Mouse (Mus musculus) kidney, embryonic 14.5 days (tissue): ENCODE results near the gene Vps54. TPM values are rescaled to one million over a fixed set of nuclear protein-coding genes. Genes with fewer than 3 reads are reported as not detected.
"Not testable (repeated sequence)": the region's sequence is repeated elsewhere in the genome, so short reads cannot be mapped to it uniquely, and the experiment has no call there.

Experiments
- ATAC-seq: fragments of 200-750 bp; cut with Nextera tagmentation; 2 replicates; pipeline ENCODE4 v1.8.0; 2017; ENCODE audit warnings: moderate number of reproducible peaks, mild to moderate bottlenecking, moderate TSS enrichment, moderate library complexity; ENCODE audit not compliant: low FRiP score, low TSS enrichment
- H3K27ac ChIP-seq: fragments of 300-500 bp; sonication (generic); 2 replicates; pipeline ENCODE4 v1.5.1; 2014; ENCODE audit warnings: low read depth, mild to moderate bottlenecking, low read length, moderate library complexity, mixed read lengths
- H3K27me3 ChIP-seq: fragments of 300-500 bp; sonication (generic); 2 replicates; pipeline ENCODE4 v1.6.1; 2014; ENCODE audit warnings: mild to moderate bottlenecking, low read length; ENCODE audit not compliant: control insufficient read depth, insufficient read depth
- H3K36me3 ChIP-seq: fragments of 300-500 bp; sonication (generic); 2 replicates; pipeline ENCODE4 v1.6.1; 2014; ENCODE audit warnings: low read length, mixed read lengths; ENCODE audit not compliant: control insufficient read depth, insufficient read depth
- H3K4me1 ChIP-seq: fragments of 300-500 bp; sonication (generic); 2 replicates; pipeline ENCODE4 v1.6.1; 2014; ENCODE audit warnings: low read length, mixed read lengths; ENCODE audit not compliant: control insufficient read depth, insufficient read depth
- H3K4me2 ChIP-seq: fragments of 300-500 bp; sonication (generic); replicated peaks from 2 replicates; pipeline ENCODE4 v1.6.1; 2014; ENCODE audit warnings: low read depth, mild to moderate bottlenecking, low read length
- H3K4me3 ChIP-seq: fragments of 300-500 bp; sonication (generic); 2 replicates; pipeline ENCODE4 v1.5.1; 2014; ENCODE audit warnings: mild to moderate bottlenecking, low read length
- H3K9ac ChIP-seq: fragments of 300-500 bp; sonication (generic); 2 replicates; pipeline ENCODE4 v1.6.1; 2014; ENCODE audit warnings: low read depth, mild to moderate bottlenecking, low read length, moderate library complexity
- H3K9me3 ChIP-seq: fragments of 300-500 bp; sonication (generic); 2 replicates; pipeline ENCODE4 v1.6.1; 2016; ENCODE audit warnings: low read length; ENCODE audit not compliant: control insufficient read depth
- WGBS: fragments of 180-500 bp; shearing (Covaris S2); extraction: QIAGEN DNeasy Blood & Tissue Kit; methylation state at CpG from one replicate; pipeline ENCODE4 v1.1.7; 2014; 5-methylcytosine and 5-hydroxymethylcytosine counted together
- polyA plus RNA-seq: library from polyadenylated mRNA; unstranded; fragments of >200 nt; fragmentation: Nextera tagmentation; extraction: Ambion mirVana; gene quantifications from 2 replicates; pipeline ENCODE4 v1.2.1, GENCODE M21; 2014

Vps54 gene
- polyA plus RNA-seq, 1 experiment from 2014 or later: 19.9 TPM

DNA sequence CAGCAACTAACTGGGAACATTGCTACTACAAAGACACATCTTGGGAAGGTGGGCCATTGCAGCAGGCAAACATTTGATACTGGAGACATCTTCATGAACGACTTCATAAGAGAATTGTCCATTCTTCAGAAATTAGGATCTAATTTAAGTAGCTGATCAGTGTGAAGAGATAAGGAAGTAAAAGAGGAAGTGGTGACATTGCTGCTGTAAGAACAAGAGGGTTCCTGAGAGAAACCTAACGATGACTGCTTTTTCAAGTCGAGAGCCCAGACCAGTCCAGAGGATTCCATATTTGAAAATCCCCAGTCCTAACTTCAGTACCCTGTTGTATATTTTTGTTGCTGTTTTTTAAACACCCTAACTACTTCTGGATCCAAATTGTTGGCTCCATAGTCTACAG is 26.3 kb downstream of the Vps54 start:
- H3K9ac ChIP-seq: no peak overlapping the region
- H3K36me3 ChIP-seq: peaks cover 22% of the 10 kb centered on the region
- ATAC-seq: no peak
- no peaks in the 10 kb centered on the region for H3K27me3 ChIP-seq
- no peak overlapping the region for H3K27ac ChIP-seq
- H3K4me3 ChIP-seq: no peak overlapping the region
- no peak overlapping the region for H3K4me2 ChIP-seq
- WGBS: 84% methylated on average over 3 of the region's 3 CpGs
- no peaks in the 10 kb centered on the region for H3K4me1 ChIP-seq
- no peaks in the 10 kb centered on the region for H3K9me3 ChIP-seq

DNA sequence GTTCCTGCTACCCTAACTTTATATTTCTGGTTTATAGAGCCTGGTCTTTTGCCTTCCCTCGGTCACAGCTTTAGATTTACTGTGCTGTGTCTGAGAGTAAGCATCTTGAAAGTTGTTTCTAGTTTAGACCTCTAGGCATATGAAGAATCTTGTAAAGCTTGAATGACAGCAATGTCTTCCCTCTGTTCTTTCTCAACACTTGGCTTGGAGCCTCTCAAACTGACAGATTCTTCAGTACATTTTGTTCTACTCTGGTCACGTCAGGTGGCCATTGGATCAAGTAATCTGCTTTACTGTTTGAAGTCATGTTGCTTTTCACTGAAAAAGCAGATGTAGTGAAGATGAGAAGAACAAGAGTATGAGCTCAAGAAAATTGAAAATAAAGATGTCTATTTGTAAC is 37.1 kb downstream of the Vps54 start:
- Histone ChIP-seq H3K36me3 (peaks cover 16% of the 10 kb centered on the region; the same call in 1 of the 2 replicates), H3K9me3 (no peaks in the 10 kb centered on the region), H3K4me2 (no peak overlapping the region), H3K9ac (no peak overlapping the region), H3K4me3 (no peak overlapping the region), H3K27me3 (no peaks in the 10 kb centered on the region), H3K4me1 (no peaks in the 10 kb centered on the region), H3K27ac (no peak overlapping the region)
- WGBS: 99% methylated on average over 2 of the region's 2 CpGs
- no peak for ATAC-seq

DNA sequence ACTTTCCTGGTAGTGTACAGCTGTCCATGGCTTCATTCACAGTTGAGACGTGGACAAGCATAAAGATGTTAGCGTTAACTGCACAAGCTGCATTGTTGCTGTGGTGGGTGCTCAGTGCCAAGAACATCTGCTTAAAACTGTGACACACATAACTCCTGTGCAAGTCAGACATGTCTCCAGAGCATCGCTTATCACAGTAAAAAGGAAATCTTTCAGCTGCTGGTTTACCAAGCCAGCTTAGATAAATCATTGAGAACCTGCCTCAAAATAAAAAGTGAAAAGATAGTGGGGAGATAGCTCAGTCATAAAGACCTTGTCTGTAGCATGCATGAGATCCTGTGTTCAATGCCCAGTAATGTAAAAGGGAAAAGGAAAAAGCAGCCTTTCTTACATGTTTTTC is 47.3 kb downstream of the Vps54 start:
- Histone ChIP-seq H3K27ac (no peak overlapping the region), H3K4me1 (no peaks in the 10 kb centered on the region), H3K4me3 (no peak overlapping the region), H3K27me3 (no peaks in the 10 kb centered on the region), H3K9me3 (no peaks in the 10 kb centered on the region), H3K36me3 (peaks cover 3% of the 10 kb centered on the region; the same call in 1 of the 2 replicates), H3K9ac (no peak overlapping the region), H3K4me2 (no peak overlapping the region)
- ATAC-seq: no peak
- WGBS: 63% methylated on average over 3 of the region's 3 CpGs

DNA sequence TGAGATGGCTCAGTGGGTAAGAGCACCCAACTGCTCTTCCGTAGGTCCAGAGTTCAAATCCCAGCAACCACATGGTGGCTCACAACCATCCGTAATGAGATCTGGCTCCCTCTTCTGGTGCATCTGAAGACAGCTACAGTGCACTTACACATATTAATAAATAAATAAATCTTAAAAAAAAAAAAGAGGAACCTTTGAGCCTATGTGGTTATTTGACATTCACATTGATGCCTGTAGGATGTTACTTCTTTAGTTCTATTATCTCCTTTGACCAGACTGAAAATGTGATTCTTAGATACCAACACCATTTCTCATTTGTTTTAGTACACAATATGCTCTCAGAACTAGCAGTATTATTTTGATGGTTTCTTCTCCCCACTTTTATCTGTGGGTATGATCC is 49.1 kb downstream of the Vps54 start:
- ATAC-seq, H3K4me1 ChIP-seq, H3K4me3 ChIP-seq, H3K9ac ChIP-seq, H3K27ac ChIP-seq, H3K4me2 ChIP-seq, H3K9me3 ChIP-seq, H3K36me3 ChIP-seq, H3K27me3 ChIP-seq: not testable (repeated sequence)
- WGBS: 97% methylated on average over 2 of the region's 2 CpGs

DNA sequence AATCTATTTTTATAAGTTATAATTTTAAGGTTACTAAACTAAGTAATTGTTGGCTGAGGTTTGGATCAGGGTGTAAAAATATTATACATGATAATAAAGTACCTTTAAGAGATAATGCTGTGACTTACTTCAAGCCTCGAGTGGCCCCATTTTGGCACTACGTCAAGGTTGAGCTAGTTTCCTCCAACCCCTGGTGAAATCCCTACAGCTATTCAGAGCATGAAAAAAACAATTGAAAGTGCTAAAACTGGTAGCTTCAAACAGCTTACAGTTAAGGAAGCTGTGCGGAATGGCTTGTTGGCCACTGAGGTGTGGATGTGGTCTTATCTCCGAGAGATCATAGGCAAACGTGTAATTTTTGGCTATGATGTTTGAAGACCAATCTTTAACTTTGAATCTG is 56.4 kb downstream of the Vps54 start:
- WGBS: 95% methylated on average over 5 of the region's 5 CpGs
- H3K9ac ChIP-seq: no peak overlapping the region
- H3K4me2 ChIP-seq: no peak overlapping the region
- H3K9me3 ChIP-seq: no peaks in the 10 kb centered on the region
- ATAC-seq: no peak
- H3K27ac ChIP-seq: no peak overlapping the region
- H3K36me3 ChIP-seq: peaks cover 11% of the 10 kb centered on the region
- no peaks in the 10 kb centered on the region for H3K27me3 ChIP-seq
- no peak overlapping the region for H3K4me3 ChIP-seq
- H3K4me1 ChIP-seq: no peaks in the 10 kb centered on the region

DNA sequence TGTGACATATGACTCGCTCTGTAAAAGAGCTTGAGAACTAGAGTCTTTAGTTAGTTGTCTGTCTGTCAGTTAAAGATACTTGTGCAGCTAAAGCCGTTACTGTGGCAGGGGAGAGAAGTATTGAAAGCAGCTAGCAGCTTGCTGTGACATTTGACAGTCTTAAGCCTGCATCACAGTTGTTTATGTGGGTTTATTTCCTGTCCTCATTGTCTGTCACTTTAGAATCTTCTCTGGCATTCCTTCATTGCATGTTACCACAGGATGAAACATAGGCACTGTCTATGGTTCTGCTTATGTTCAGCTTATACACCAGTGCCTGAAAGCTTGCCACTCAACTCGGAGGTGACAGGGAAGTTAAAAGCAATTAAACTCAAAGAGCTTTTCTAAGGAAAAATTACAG is 64.5 kb downstream of the Vps54 start:
- ATAC-seq: no peak
- Histone ChIP-seq H3K27ac (no peak overlapping the region), H3K36me3 (peaks cover 30% of the 10 kb centered on the region), H3K9me3 (no peaks in the 10 kb centered on the region), H3K4me3 (no peak overlapping the region), H3K4me1 (no peaks in the 10 kb centered on the region), H3K4me2 (no peak overlapping the region), H3K27me3 (no peaks in the 10 kb centered on the region), H3K9ac (no peak overlapping the region)
- WGBS: 73% methylated on average over 3 of the region's 3 CpGs

DNA sequence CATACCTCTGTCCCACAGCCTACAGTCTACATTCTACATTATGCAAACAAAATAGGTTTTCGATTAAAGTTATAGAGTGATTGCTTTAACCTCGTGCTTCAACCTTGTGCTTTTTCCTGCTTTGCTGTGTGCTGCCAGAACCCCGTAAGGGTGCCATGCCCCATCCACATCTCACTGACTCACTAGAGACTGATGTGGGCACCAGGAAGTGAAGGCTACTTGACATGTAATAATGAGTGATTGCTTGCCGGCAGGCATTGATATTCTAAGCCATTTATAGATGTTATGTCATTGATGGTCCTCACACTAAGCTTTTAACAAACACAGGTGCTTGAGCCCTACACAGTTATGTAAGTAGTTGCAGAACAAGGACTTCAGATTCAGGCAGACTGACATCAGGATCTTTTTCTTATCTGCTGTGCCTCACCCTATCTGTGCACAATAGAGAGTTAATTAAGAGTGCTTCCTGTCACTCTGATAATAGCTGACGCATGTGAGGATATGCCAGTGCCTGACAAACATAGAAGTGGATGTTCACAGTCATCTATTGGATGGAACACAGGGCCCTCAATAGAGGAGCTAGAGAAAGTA is 68.1 kb downstream of the Vps54 start:
- H3K4me1 ChIP-seq: no peaks in the 10 kb centered on the region
- no peak for ATAC-seq
- no peak overlapping the region for H3K4me3 ChIP-seq
- peaks cover 16% of the 10 kb centered on the region for H3K36me3 ChIP-seq
- no peak overlapping the region for H3K27ac ChIP-seq
- no peak overlapping the region for H3K9ac ChIP-seq
- H3K4me2 ChIP-seq: no peak overlapping the region
- WGBS: 90% methylated on average over 5 of the region's 5 CpGs
- H3K27me3 ChIP-seq: no peaks in the 10 kb centered on the region
- no peaks in the 10 kb centered on the region for H3K9me3 ChIP-seq

DNA sequence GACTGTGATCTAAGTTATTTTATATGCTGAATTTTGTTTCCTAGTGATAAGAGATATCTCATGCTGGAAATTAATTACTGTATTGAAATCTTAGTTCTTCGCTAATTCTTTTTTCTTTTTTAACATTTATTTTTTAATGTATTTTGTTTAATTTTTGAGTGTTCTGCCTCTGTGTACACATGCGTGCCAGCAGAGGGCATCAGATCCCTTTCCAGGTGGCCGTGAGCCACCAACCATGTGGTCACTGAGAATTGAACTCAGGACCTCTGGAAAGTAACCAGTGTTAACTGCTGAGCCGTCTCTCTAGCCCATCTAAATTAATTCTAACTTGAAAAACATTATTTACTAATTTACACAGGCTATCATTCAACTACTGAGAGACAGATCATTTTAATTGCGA is 69.0 kb downstream of the Vps54 start:
- Histone ChIP-seq H3K4me3 (no peak overlapping the region), H3K9me3 (no peaks in the 10 kb centered on the region), H3K27me3 (no peaks in the 10 kb centered on the region), H3K27ac (no peak overlapping the region), H3K36me3 (peaks cover 20% of the 10 kb centered on the region), H3K9ac (no peak overlapping the region), H3K4me1 (no peaks in the 10 kb centered on the region), H3K4me2 (no peak overlapping the region)
- 88% methylated on average over 5 of the region's 5 CpGs for WGBS
- ATAC-seq: peak; percentile 49; the same call in 1 of the 2 replicates

DNA sequence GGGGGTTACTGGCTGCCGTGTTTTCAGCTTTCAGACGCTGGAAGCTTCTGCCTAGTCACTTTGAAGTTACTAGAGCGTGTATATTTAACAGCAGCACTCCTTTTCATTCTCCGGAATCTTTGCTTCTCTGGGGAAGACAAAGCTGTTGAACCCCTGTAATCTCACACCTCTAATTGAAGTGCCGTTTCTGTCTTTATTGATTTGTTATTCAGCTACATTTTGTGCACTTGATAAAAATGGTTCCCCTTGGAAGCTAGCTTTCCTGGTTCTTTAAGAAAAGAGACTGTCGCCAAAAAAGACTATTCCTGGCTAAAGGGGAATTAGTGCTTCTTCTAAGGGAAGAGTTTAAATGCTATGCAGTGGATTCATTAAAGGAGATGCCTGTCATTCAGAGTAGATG is 70.4 kb downstream of the Vps54 start:
- H3K27me3 ChIP-seq: no peaks in the 10 kb centered on the region
- peaks cover 31% of the 10 kb centered on the region for H3K36me3 ChIP-seq
- no peak overlapping the region for H3K27ac ChIP-seq
- H3K4me3 ChIP-seq: no peak overlapping the region
- no peak for ATAC-seq
- no peaks in the 10 kb centered on the region for H3K9me3 ChIP-seq
- no peak overlapping the region for H3K9ac ChIP-seq
- no peaks in the 10 kb centered on the region for H3K4me1 ChIP-seq
- H3K4me2 ChIP-seq: no peak overlapping the region
- WGBS: 52% methylated on average over 6 of the region's 6 CpGs
